Mouse (Mus musculus): ENCODE results near the gene Slco1a6. TPM values are rescaled to one million over a fixed set of nuclear protein-coding genes. Genes with fewer than 3 reads are reported as not detected.

The Slco1a6 gene
- polyA plus RNA-seq, 1 experiment from 2014 or later: not detected

Other genes with a start within 250 kb of the Slco1a6 start
- not detected in 2 replicates for gene Gm6614, start 197.1 kb downstream of the Slco1a6 start, polyA plus RNA-seq (2015; fragmentation: Nextera tagmentation; extraction: Ambion mirVana)
- 0.99 and 1.3 TPM in 2 replicates for gene Iapp, start 89.9 kb upstream of the Slco1a6 start, polyA plus RNA-seq (2015; fragmentation: Nextera tagmentation; extraction: Ambion mirVana)
- 0.24 and 0.57 TPM in 2 replicates for gene Slco1a5, start 114.5 kb upstream of the Slco1a6 start, polyA plus RNA-seq (2015; fragmentation: Nextera tagmentation; extraction: Ambion mirVana)
- gene Pyroxd1, start 137.1 kb upstream of the Slco1a6 start, polyA plus RNA-seq (2015; fragmentation: Nextera tagmentation; extraction: Ambion mirVana): 24.2 and 28.8 TPM in 2 replicates
- 31.2 and 34.1 TPM in 2 replicates for gene Recql, start 178.6 kb upstream of the Slco1a6 start, polyA plus RNA-seq (2015; fragmentation: Nextera tagmentation; extraction: Ambion mirVana)
- 86.3 and 93.2 TPM in 2 replicates for gene Golt1b, start 178.7 kb upstream of the Slco1a6 start, polyA plus RNA-seq (2015; fragmentation: Nextera tagmentation; extraction: Ambion mirVana)
- gene Spx, start 204.9 kb upstream of the Slco1a6 start, polyA plus RNA-seq (2015; fragmentation: Nextera tagmentation; extraction: Ambion mirVana): 5.5 and 6.5 TPM in 2 replicates